Mouse (Mus musculus) neural tube, embryonic 14.5 days (tissue): ENCODE results near the gene Tgfbi. TPM values are rescaled to one million over a fixed set of nuclear protein-coding genes. Genes with fewer than 3 reads are reported as not detected.

Source experiments
- ATAC-seq: fragments of 200-750 bp; cut with Nextera tagmentation; 2 replicates; pipeline ENCODE4 v1.8.0; 2017; ENCODE audit warnings: low read depth, mild to moderate bottlenecking, moderate TSS enrichment, moderate library complexity
- H3K27ac ChIP-seq: fragments of 300-500 bp; sonication (generic); 2 replicates; pipeline ENCODE4 v1.5.1; 2014; ENCODE audit warnings: low read depth, mild to moderate bottlenecking, control low read depth, low read length, moderate library complexity, mixed read lengths
- H3K27me3 ChIP-seq: fragments of 300-500 bp; sonication (generic); 2 replicates; pipeline ENCODE4 v1.6.1; 2014; ENCODE audit warnings: low read length; ENCODE audit not compliant: control insufficient read depth, insufficient read depth
- H3K36me3 ChIP-seq: fragments of 300-500 bp; sonication (generic); 2 replicates; pipeline ENCODE4 v1.6.1; 2014; ENCODE audit warnings: low read length, mixed read lengths; ENCODE audit not compliant: control insufficient read depth, insufficient read depth
- H3K4me1 ChIP-seq: fragments of 300-500 bp; sonication (generic); 2 replicates; pipeline ENCODE4 v1.6.1; 2014; ENCODE audit warnings: low read length; ENCODE audit not compliant: control insufficient read depth, insufficient read depth
- H3K4me2 ChIP-seq: fragments of 300-500 bp; sonication (generic); 2 replicates; pipeline ENCODE4 v1.6.1; 2014; ENCODE audit warnings: mild to moderate bottlenecking, low read depth, low read length, control low read depth
- H3K4me3 ChIP-seq: fragments of 300-500 bp; sonication (generic); 2 replicates; pipeline ENCODE4 v1.5.1; 2014; ENCODE audit warnings: low read depth, low read length, control low read depth, mixed read lengths
- H3K9ac ChIP-seq: fragments of 300-500 bp; sonication (generic); replicated peaks from 2 replicates; pipeline ENCODE4 v1.6.1; 2014; ENCODE audit warnings: low read depth, mild to moderate bottlenecking, control low read depth, low read length, mixed read lengths
- H3K9me3 ChIP-seq: fragments of 300-500 bp; sonication (generic); 2 replicates; pipeline ENCODE4 v1.6.1; 2016; ENCODE audit warnings: low read length; ENCODE audit not compliant: control insufficient read depth
- WGBS: fragments of 180-500 bp; shearing (Covaris S2); extraction: QIAGEN DNeasy Blood & Tissue Kit; methylation state at CpG from one replicate; pipeline ENCODE4 v1.1.7; 2014; 5-methylcytosine and 5-hydroxymethylcytosine counted together
- polyA plus RNA-seq: library from polyadenylated mRNA; unstranded; fragments of >200 nt; fragmentation: Nextera tagmentation; extraction: Ambion mirVana; gene quantifications from 2 replicates; pipeline ENCODE4 v1.2.1, GENCODE M21; 2014

Gene Tgfbi
- polyA plus RNA-seq, 1 experiment from 2014 or later: 0.87 TPM

- Histone ChIP-seq H3K36me3 (no peaks in the 10 kb centered on the region), H3K4me2 (no peak overlapping the region), H3K9me3 (no peaks in the 10 kb centered on the region), H3K27ac (no peak overlapping the region), H3K9ac (no peak overlapping the region), H3K27me3 (no peaks in the 10 kb centered on the region), H3K4me3 (no peak overlapping the region), H3K4me1 (no peaks in the 10 kb centered on the region)
- no peak for ATAC-seq
- 72% methylated on average over 4 of the region's 4 CpGs for WGBS
Observed at GRCm38 (mm10) chr13:56681924-56682323, 72.6 kb downstream of the Tgfbi start.

DNA sequence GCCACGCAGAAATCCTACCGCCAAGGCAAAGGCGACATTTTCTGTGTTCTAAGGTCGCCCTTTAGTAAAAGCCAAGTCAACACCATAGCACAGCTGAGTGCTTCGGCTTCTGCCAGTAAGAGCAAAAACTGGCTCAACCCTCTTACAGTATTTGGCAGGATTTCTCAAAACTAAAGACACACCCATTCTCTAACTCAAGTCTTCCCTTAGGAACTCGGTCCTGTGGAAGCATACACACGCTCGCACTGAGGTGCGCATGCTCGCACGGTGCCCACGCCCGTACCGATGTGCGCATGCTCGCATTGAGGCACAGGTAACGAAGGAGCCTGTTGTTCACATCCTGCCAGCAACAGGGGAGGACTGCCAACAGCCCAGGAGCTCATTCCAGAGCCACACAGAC is 73.0 kb downstream of the Tgfbi start:
- ATAC-seq: no peak
- Histone ChIP-seq H3K4me1 (no peaks in the 10 kb centered on the region), H3K36me3 (no peaks in the 10 kb centered on the region), H3K27ac (no peak overlapping the region), H3K4me2 (no peak overlapping the region), H3K9ac (no peak overlapping the region), H3K9me3 (no peaks in the 10 kb centered on the region), H3K4me3 (no peak overlapping the region), H3K27me3 (no peaks in the 10 kb centered on the region)
- WGBS: 89% methylated on average over 17 of the region's 17 CpGs

- 81% methylated on average over 7 of the region's 7 CpGs for WGBS
- Histone ChIP-seq H3K27me3 (no peaks in the 10 kb centered on the region), H3K4me2 (no peak overlapping the region), H3K4me3 (no peak overlapping the region), H3K9ac (no peak overlapping the region), H3K27ac (no peak overlapping the region), H3K4me1 (no peaks in the 10 kb centered on the region), H3K9me3 (no peaks in the 10 kb centered on the region), H3K36me3 (no peaks in the 10 kb centered on the region)
- ATAC-seq: no peak
Observed at GRCm38 (mm10) chr13:56683306-56683705, 74.0 kb downstream of the Tgfbi start.

Other genes starting within 250 kb of the Tgfbi start
- gene Gm3045, start 182.9 kb upstream of the Tgfbi start, polyA plus RNA-seq: not detected in 2 replicates
- not detected in 2 replicates for gene Slc25a48, start 171.2 kb upstream of the Tgfbi start, polyA plus RNA-seq
- gene Il9, start 127.3 kb upstream of the Tgfbi start, polyA plus RNA-seq: not detected in 2 replicates
- 5.3 and 6.1 TPM in 2 replicates for gene Fbxl21, start 87.1 kb upstream of the Tgfbi start, polyA plus RNA-seq
- 0.33 TPM in 1 of 2 replicates, not detected in the other for gene Lect2, start 61.0 kb upstream of the Tgfbi start, polyA plus RNA-seq
- gene Smad5, start 93.5 kb downstream of the Tgfbi start, polyA plus RNA-seq: 33.2 and 37.7 TPM in 2 replicates
- 2.0 TPM in 2 replicates for gene Gm45623, start 144.3 kb downstream of the Tgfbi start, polyA plus RNA-seq